Mouse (Mus musculus) cerebellum, postnatal 25 days (tissue): ENCODE results near the gene Arl5a.

Source experiments
- DNase-seq, 2 experiments: peaks; one replicate each; pipeline ENCODE4 v3.0.0; 2021; ENCODE audit warnings: mixed read lengths in 2 of 2

The Arl5a gene

DNA sequence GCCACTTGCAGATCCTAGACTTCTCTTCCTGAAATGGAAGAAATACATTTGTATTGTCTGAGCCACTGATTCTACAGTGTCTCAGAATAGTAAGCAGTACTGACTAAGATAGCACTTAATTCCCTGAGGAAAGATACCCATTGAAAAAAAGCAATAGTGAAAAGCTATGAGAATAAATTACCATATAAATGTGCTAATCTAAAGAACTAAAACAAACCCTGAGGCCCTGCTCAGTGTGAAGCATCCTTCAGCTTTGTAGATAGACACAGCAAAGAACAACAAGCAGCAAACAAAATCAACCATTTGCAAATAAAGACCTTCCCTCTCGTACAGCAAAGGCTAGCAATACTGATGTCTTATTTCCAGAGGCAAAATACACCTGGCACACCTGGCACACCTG is 65.0 kb downstream of the Arl5a start:
- DNase-seq: no peak

GRCm38 (mm10) chr2:52358156-52358555 is 66.5 kb downstream of the Arl5a start:
- no peak for DNase-seq

DNA sequence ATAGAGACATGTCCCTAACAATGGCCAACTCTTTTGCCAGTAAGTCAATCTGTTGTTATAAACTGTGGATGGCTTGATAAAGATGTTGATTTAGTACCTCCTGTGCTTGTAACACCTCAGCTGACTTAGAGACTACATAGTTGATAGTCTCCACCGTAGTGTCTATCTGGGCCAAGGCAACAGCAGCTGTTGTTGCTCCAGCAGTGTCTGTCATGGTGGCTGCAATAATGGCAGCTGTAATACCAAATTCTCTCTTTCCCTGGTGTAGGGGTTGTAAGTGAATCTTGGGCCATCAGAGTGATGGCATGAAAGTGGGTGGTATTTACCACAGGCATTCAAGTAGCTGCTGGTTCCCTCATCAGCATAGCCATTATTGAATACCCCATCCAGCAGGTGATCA is 73.7 kb downstream of the Arl5a start:
- DNase-seq: no peak
